Mouse (Mus musculus) midbrain, embryonic 13.5 days (tissue): ENCODE measurements at regions not wholly inside any gene's neighbourhood (a gene's known extent, or its start where the extent isn't known, plus 50 kb on each side); places are given as distances from the start of the nearest gene placed in this dataset.

Source experiments
- ATAC-seq: fragments of 200-750 bp; cut with Nextera tagmentation; 2 replicates; pipeline ENCODE4 v1.8.0; 2017; ENCODE audit warnings: mild to moderate bottlenecking, moderate TSS enrichment, moderate library complexity
- H3K27ac ChIP-seq: fragments of 300-500 bp; sonication (generic); 2 replicates; pipeline ENCODE4 v1.5.1; 2015; ENCODE audit warnings: inconsistent platforms, mild to moderate bottlenecking, moderate library complexity
- H3K27me3 ChIP-seq: fragments of 300-500 bp; sonication (generic); 2 replicates; pipeline ENCODE4 v1.6.1; 2015; ENCODE audit warnings: mild to moderate bottlenecking, inconsistent platforms
- H3K36me3 ChIP-seq: fragments of 300-500 bp; sonication (generic); 2 replicates; pipeline ENCODE4 v1.6.1; 2015; ENCODE audit warnings: mild to moderate bottlenecking, inconsistent platforms
- H3K4me1 ChIP-seq: fragments of 300-500 bp; sonication (generic); replicated peaks from 2 replicates; pipeline ENCODE4 v1.6.1; 2015; ENCODE audit warnings: inconsistent platforms
- H3K4me2 ChIP-seq: fragments of 300-500 bp; sonication (generic); replicated peaks from 2 replicates; pipeline ENCODE4 v1.6.1; 2015; ENCODE audit warnings: moderate library complexity, mild to moderate bottlenecking, inconsistent platforms
- H3K4me3 ChIP-seq: fragments of 300-500 bp; sonication (generic); replicated peaks from 2 replicates; pipeline ENCODE4 v1.5.1; 2015; ENCODE audit warnings: mild to moderate bottlenecking, inconsistent platforms
- H3K9ac ChIP-seq: fragments of 300-500 bp; sonication (generic); replicated peaks from 2 replicates; pipeline ENCODE4 v1.6.1; 2015; ENCODE audit warnings: mild to moderate bottlenecking, inconsistent platforms
- H3K9me3 ChIP-seq: fragments of 300-500 bp; sonication (generic); 2 replicates; pipeline ENCODE4 v1.6.1; 2016; ENCODE audit warnings: mild to moderate bottlenecking, inconsistent platforms
- WGBS: fragments of 180-500 bp; shearing (Covaris S2); methylation state at CpG from one replicate; pipeline ENCODE4 v1.1.7; 2015; 5-methylcytosine and 5-hydroxymethylcytosine counted together

GRCm38 (mm10) chr16:62681880-62682279, 104.7 kb downstream of the Nsun3 start:
- no peaks in the 10 kb centered on the region for H3K27me3 ChIP-seq
- no peak for ATAC-seq
- WGBS, result 78% methylated on average over 5 of the region's 5 CpGs
- no peaks in the 10 kb centered on the region for H3K9me3 ChIP-seq
- no peaks in the 10 kb centered on the region for H3K36me3 ChIP-seq
- no peak overlapping the region for H3K9ac ChIP-seq
- H3K4me1 ChIP-seq, result no peaks in the 10 kb centered on the region
- no peak overlapping the region for H3K4me2 ChIP-seq
- no peak overlapping the region for H3K27ac ChIP-seq
- H3K4me3 ChIP-seq, result no peak overlapping the region

GRCm38 (mm10) chr16:62676815-62677214, 109.8 kb downstream of the Nsun3 start:
- Histone ChIP-seq H3K9me3 (no peaks in the 10 kb centered on the region), H3K4me3 (no peak overlapping the region), H3K27ac (no peak overlapping the region), H3K27me3 (no peaks in the 10 kb centered on the region), H3K36me3 (no peaks in the 10 kb centered on the region), H3K4me2 (no peak overlapping the region), H3K9ac (no peak overlapping the region), H3K4me1 (no peaks in the 10 kb centered on the region)
- peak; percentile 79 for ATAC-seq
- WGBS, result 61% methylated on average over 6 of the region's 6 CpGs

- H3K27ac ChIP-seq, result no peak overlapping the region; the same call in 1 of the 2 replicates
- no peaks in the 10 kb centered on the region for H3K27me3 ChIP-seq
- H3K4me1 ChIP-seq, result no peaks in the 10 kb centered on the region
- no peak overlapping the region for H3K4me3 ChIP-seq
- H3K9me3 ChIP-seq, result no peaks in the 10 kb centered on the region
- H3K4me2 ChIP-seq, result no peak overlapping the region
- ATAC-seq, result no peak
- H3K36me3 ChIP-seq, result no peaks in the 10 kb centered on the region
- 85% methylated on average over 2 of the region's 2 CpGs for WGBS
- no peak overlapping the region for H3K9ac ChIP-seq
Measured at GRCm38 (mm10) chr16:62657383-62657782, 129.2 kb downstream of the Nsun3 start.

GRCm38 (mm10) chr16:62654436-62654835, 132.2 kb downstream of the Nsun3 start:
- no peak overlapping the region for H3K27ac ChIP-seq
- no peaks in the 10 kb centered on the region for H3K36me3 ChIP-seq
- WGBS, result 82% methylated on average over 1 of the region's 1 CpGs
- no peaks in the 10 kb centered on the region for H3K27me3 ChIP-seq
- no peaks in the 10 kb centered on the region for H3K4me1 ChIP-seq
- no peak overlapping the region for H3K9ac ChIP-seq
- H3K4me3 ChIP-seq, result no peak overlapping the region
- H3K9me3 ChIP-seq, result no peaks in the 10 kb centered on the region
- H3K4me2 ChIP-seq, result no peak overlapping the region
- no peak for ATAC-seq

GRCm38 (mm10) chr16:62653817-62654216, 132.8 kb downstream of the Nsun3 start:
- peak; percentile 71; the same call in 1 of the 2 replicates for ATAC-seq
- Histone ChIP-seq H3K4me2 (peak overlapping the region; percentile 12), H3K4me1 (no peaks in the 10 kb centered on the region), H3K27me3 (no peaks in the 10 kb centered on the region), H3K27ac (no peak overlapping the region), H3K4me3 (no peak overlapping the region), H3K9ac (no peak overlapping the region), H3K36me3 (no peaks in the 10 kb centered on the region), H3K9me3 (no peaks in the 10 kb centered on the region)
- WGBS, result 38% methylated on average over 8 of the region's 8 CpGs

GRCm38 (mm10) chr16:62652769-62653465, 133.7 kb downstream of the Nsun3 start:
- 85% methylated on average over 6 of the region's 6 CpGs for WGBS
- H3K9ac ChIP-seq, result no peak overlapping the region

GRCm38 (mm10) chr16:62650856-62651255, 135.8 kb downstream of the Nsun3 start:
- 88% methylated on average over 7 of the region's 7 CpGs for WGBS
- Histone ChIP-seq H3K36me3 (no peaks in the 10 kb centered on the region), H3K4me2 (no peak overlapping the region), H3K27me3 (0 out of 2 replicates have a peak, but pooled peaks cover 4% of the 10 kb centered on the region), H3K4me3 (no peak overlapping the region), H3K9ac (no peak overlapping the region), H3K4me1 (no peaks in the 10 kb centered on the region), H3K27ac (no peak overlapping the region), H3K9me3 (no peaks in the 10 kb centered on the region)
- no peak for ATAC-seq

More at GRCm38 (mm10) chr16:62652769-62653465, 133.7 kb downstream of the Nsun3 start:
- no peaks in the 10 kb centered on the region for H3K9me3 ChIP-seq
- ATAC-seq, result no peak
- H3K4me1 ChIP-seq, result no peaks in the 10 kb centered on the region
- H3K4me3 ChIP-seq, result no peak overlapping the region
- H3K4me2 ChIP-seq, result no peak overlapping the region
- H3K27me3 ChIP-seq, result no peaks in the 10 kb centered on the region
- H3K36me3 ChIP-seq, result no peaks in the 10 kb centered on the region
- no peak overlapping the region for H3K27ac ChIP-seq

- no peak for ATAC-seq
- H3K4me3 ChIP-seq, result no peak overlapping the region
- WGBS, result 35% methylated on average over 8 of the region's 8 CpGs
- no peaks in the 10 kb centered on the region for H3K36me3 ChIP-seq
- H3K9me3 ChIP-seq, result no peaks in the 10 kb centered on the region
- H3K27ac ChIP-seq, result no peak overlapping the region
- no peak overlapping the region for H3K9ac ChIP-seq
- H3K27me3 ChIP-seq, result 0 out of 2 replicates have a peak, but pooled peaks cover 4% of the 10 kb centered on the region
- H3K4me1 ChIP-seq, result no peaks in the 10 kb centered on the region
- no peak overlapping the region for H3K4me2 ChIP-seq
Measured at GRCm38 (mm10) chr16:62648326-62648725, 138.3 kb downstream of the Nsun3 start.

- Histone ChIP-seq H3K4me3 (no peak overlapping the region), H3K4me2 (no peak overlapping the region), H3K9ac (no peak overlapping the region), H3K4me1 (no peaks in the 10 kb centered on the region), H3K27me3 (0 out of 2 replicates have a peak, but pooled peaks cover 4% of the 10 kb centered on the region), H3K27ac (no peak overlapping the region), H3K36me3 (no peaks in the 10 kb centered on the region), H3K9me3 (no peaks in the 10 kb centered on the region)
- WGBS, result 85% methylated on average over 1 of the region's 1 CpGs
- ATAC-seq, result peak; percentile 72
Measured at GRCm38 (mm10) chr16:62646113-62646512, 140.5 kb downstream of the Nsun3 start.

GRCm38 (mm10) chr16:62642859-62643403, 143.7 kb downstream of the Nsun3 start:
- no peak overlapping the region for H3K9ac ChIP-seq
- no peaks in the 10 kb centered on the region; the same call in 1 of the 2 replicates for H3K9me3 ChIP-seq
- H3K27ac ChIP-seq, result no peak overlapping the region
- no peaks in the 10 kb centered on the region for H3K36me3 ChIP-seq
- 89% methylated on average over 10 of the region's 10 CpGs for WGBS
- 0 out of 2 replicates have a peak, but pooled peaks cover 4% of the 10 kb centered on the region for H3K27me3 ChIP-seq
- H3K4me3 ChIP-seq, result no peak overlapping the region
- H3K4me1 ChIP-seq, result no peaks in the 10 kb centered on the region
- H3K4me2 ChIP-seq, result no peak overlapping the region
- no peak for ATAC-seq

GRCm38 (mm10) chr16:62623938-62624337, 162.7 kb downstream of the Nsun3 start:
- no peak for ATAC-seq
- 36% methylated on average over 6 of the region's 6 CpGs for WGBS

GRCm38 (mm10) chr16:62610873-62611272, 175.7 kb downstream of the Nsun3 start:
- Histone ChIP-seq H3K9ac (no peak overlapping the region), H3K4me3 (no peak overlapping the region), H3K36me3 (no peaks in the 10 kb centered on the region), H3K27me3 (no peaks in the 10 kb centered on the region), H3K4me1 (peaks cover 8% of the 10 kb centered on the region), H3K9me3 (no peaks in the 10 kb centered on the region), H3K27ac (no peak overlapping the region), H3K4me2 (no peak overlapping the region)
- WGBS, result 89% methylated on average over 5 of the region's 5 CpGs
- no peak for ATAC-seq

More at GRCm38 (mm10) chr16:62623938-62624337, 162.7 kb downstream of the Nsun3 start:
- Histone ChIP-seq H3K4me3 (no peak overlapping the region), H3K9ac (no peak overlapping the region), H3K4me2 (no peak overlapping the region), H3K27ac (no peak overlapping the region), H3K27me3 (no peaks in the 10 kb centered on the region), H3K9me3 (no peaks in the 10 kb centered on the region), H3K4me1 (no peaks in the 10 kb centered on the region), H3K36me3 (no peaks in the 10 kb centered on the region)
